Mouse (Mus musculus): ENCODE results near the gene Gm5150. TPM values are rescaled to one million over a fixed set of nuclear protein-coding genes. Genes with fewer than 3 reads are reported as not detected.

The Gm5150 gene
- 10 to 100 TPM; 19.8 to 23.8 TPM for total RNA-seq (2023)

DNA sequence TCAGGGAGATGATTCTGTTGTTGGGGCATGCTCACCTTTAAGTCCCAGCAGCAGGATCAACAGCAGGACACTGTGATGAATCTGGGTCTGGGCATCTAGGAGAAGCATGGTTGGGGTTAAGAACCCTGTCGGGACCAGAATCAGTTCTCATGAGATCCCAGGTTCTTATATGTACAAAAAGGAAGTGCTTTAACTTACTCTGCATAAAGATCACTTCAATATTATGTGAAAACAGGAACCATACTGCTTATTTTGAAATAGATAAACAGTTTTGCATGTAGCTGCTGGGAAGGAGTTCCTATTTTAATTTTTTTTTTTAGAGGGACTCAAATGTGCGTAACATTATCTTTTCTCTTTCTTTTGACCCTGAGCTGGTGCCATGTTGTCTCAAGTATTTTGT lies at the start of gene Gm5150:
Gm5150 (minus strand) TSS at position 223 of the 400 bp plus-strand sequence.

Other genes with a start within 250 kb of the Gm5150 start
- 10 to 100 TPM; 72.9 to 73.8 TPM for gene Sirpb1c, start 157.9 kb downstream of the Gm5150 start, total RNA-seq (2023)